Mouse (Mus musculus) cerebellum, adult 2 months (tissue): ENCODE measurements around the gene Milr1. TPM values are rescaled to one million over a fixed set of nuclear protein-coding genes. Genes with fewer than 3 reads are reported as not detected.

Source experiments
- DNase-seq, 2 experiments: peaks; one replicate each; pipeline ENCODE4 v3.0.0; 2021
- H3K27ac ChIP-seq: fragments of 200-500 bp; 2 replicates; pipeline ENCODE4 v1.5.1; 2012; ENCODE audit warnings: low read length, control low read depth, inconsistent platforms; ENCODE audit not compliant: insufficient read depth
- H3K27me3 ChIP-seq: fragments of 200-500 bp; 2 replicates; pipeline ENCODE4 v1.6.1; 2012; ENCODE audit warnings: inconsistent platforms, mild to moderate bottlenecking, low read length, moderate library complexity; ENCODE audit not compliant: control insufficient read depth, insufficient read depth
- H3K4me1 ChIP-seq: fragments of 200-500 bp; 2 replicates; pipeline ENCODE4 v1.6.1; 2011; ENCODE audit warnings: low read length; ENCODE audit not compliant: control insufficient read depth, insufficient read depth
- H3K4me3 ChIP-seq: fragments of 200-500 bp; replicated peaks from 2 replicates; pipeline ENCODE3; 2011; ENCODE audit warnings: mild to moderate bottlenecking, low read depth, low read length, control low read depth; ENCODE audit not compliant: insufficient read depth
- CTCF ChIP-seq: fragments of 200-500 bp; IDR thresholded peaks from 2 replicates; pipeline ENCODE4 v1.5.1; 2011; ENCODE audit warnings: low read depth, mild to moderate bottlenecking, control low read depth, low read length, moderate library complexity, borderline replicate concordance; ENCODE audit not compliant: insufficient read depth
- POLR2A ChIP-seq: fragments of 200-500 bp; IDR thresholded peaks from 2 replicates; pipeline ENCODE4 v1.6.1; 2011; ENCODE audit warnings: low read length, control low read depth, borderline replicate concordance; ENCODE audit not compliant: insufficient read depth
- WGBS: fragments of 180-500 bp; shearing (Covaris S2); methylation state at CpG from one replicate; pipeline ENCODE4 v1.1.7; 2018; 5-methylcytosine and 5-hydroxymethylcytosine counted together
- polyA plus RNA-seq: library from polyadenylated mRNA; depleted of rRNA; stranded (reverse); fragments of >200 nt; gene quantifications from 2 replicates; pipeline ENCODE4 v1.2.3, GENCODE M21; 2012; rRNA removed

Gene Milr1
- polyA plus RNA-seq, 1 experiment: 0.10 TPM

DNA sequence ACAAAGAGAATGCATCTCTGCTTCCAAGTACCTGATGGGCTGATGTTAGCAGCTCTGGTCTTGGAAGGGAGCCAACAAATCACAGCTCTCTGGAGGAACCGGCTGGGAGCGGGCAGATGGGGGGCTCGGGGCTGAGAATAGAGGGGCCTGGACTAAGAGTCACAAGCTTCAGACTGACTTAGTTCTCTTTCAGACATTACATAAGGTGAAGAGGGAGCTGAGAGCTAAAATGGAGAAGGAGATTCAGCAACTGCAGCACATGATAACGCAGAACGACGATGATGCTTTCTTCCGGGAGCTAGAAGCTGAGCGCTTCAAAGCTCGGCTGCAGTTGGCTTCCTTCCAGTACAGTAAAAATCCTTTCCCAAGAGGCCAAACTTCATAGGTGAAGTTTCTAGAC lies 67.3 kb downstream of the Milr1 start:
- peaks cover 79% of the 10 kb centered on the region for H3K4me1 ChIP-seq
- H3K27me3 ChIP-seq: no peaks in the 10 kb centered on the region
- TF ChIP-seq POLR2A (no peak), CTCF (no peak)
- DNase-seq: peak; percentile 45 to 51
- H3K4me3 ChIP-seq: no peak overlapping the region
- peak overlapping the region; percentile 91 for H3K27ac ChIP-seq
- WGBS: 11% methylated on average over 9 of the region's 9 CpGs

Other genes starting within 250 kb of the Milr1 start
- gene Tex2, start 137.8 kb upstream of the Milr1 start, polyA plus RNA-seq: 71.3 and 79.6 TPM in 2 replicates
- gene Pecam1, start 598 bp upstream of the Milr1 start, polyA plus RNA-seq: 15.8 and 16.2 TPM in 2 replicates
- 11.7 and 12.7 TPM in 2 replicates for gene Polg2, start 28.3 kb downstream of the Milr1 start, polyA plus RNA-seq
- 676 and 721 TPM in 2 replicates for gene Ddx5, start 38.0 kb downstream of the Milr1 start, polyA plus RNA-seq
- 31.8 and 37.1 TPM in 2 replicates for gene Cep95, start 38.0 kb downstream of the Milr1 start, polyA plus RNA-seq
- gene Smurf2, start 169.5 kb downstream of the Milr1 start, polyA plus RNA-seq: 16.3 and 18.1 TPM in 2 replicates
- gene Kpna2, start 248.3 kb downstream of the Milr1 start, polyA plus RNA-seq: 30.1 and 32.2 TPM in 2 replicates